Mouse (Mus musculus) thymus, adult 2 months (tissue): ENCODE results near the gene Stx8.

Experiments
- CTCF ChIP-seq: fragments of 200-500 bp; IDR thresholded peaks from 2 replicates; pipeline ENCODE4 v1.5.1; 2012; ENCODE audit warnings: mild to moderate bottlenecking, control low read depth, low read length, moderate library complexity, borderline replicate concordance; ENCODE audit not compliant: control insufficient read depth, poor library complexity, insufficient read depth; ENCODE audit errors: extremely low read depth
- POLR2A ChIP-seq: fragments of 200-500 bp; IDR thresholded peaks from 2 replicates; pipeline ENCODE4 v1.6.1; 2012; ENCODE audit warnings: mild to moderate bottlenecking, low read length, control low read depth, moderate library complexity; ENCODE audit not compliant: control insufficient read depth, poor library complexity, insufficient read depth; ENCODE audit errors: extremely low read depth

DNA sequence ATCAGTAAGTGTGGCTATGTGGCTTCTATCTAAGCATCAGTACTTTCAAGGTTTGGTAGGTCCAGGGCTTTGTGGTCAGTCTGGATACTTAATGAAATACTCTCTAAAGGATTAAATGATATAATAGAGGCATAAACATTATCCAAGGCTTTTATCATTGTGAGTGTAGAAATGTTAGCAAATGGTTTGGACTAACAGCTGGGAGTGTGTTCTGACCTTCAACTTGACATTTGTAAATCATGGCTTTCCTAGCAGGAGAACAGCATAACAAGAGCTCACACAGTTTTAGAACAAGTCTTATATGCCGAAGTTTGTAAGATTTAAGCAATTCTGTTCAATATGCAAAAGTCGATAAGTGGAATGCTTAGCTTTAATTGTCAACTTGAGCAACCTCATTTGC, 113.8 kb downstream of the Stx8 start:
- TF ChIP-seq POLR2A (no peak), CTCF (no peak)
